Mouse (Mus musculus) embryo, embryonic 10 days (tissue): ENCODE results near the gene Gm36864.
A peak's percentile ranks its signal among the peaks of the same experiment; 100 is the strongest.

Experiments
- DNase-seq: peaks from one replicate; pipeline ENCODE4 v3.0.0-alpha.2; 2015; ENCODE audit warnings: low spot score

Gene Gm36864

DNA sequence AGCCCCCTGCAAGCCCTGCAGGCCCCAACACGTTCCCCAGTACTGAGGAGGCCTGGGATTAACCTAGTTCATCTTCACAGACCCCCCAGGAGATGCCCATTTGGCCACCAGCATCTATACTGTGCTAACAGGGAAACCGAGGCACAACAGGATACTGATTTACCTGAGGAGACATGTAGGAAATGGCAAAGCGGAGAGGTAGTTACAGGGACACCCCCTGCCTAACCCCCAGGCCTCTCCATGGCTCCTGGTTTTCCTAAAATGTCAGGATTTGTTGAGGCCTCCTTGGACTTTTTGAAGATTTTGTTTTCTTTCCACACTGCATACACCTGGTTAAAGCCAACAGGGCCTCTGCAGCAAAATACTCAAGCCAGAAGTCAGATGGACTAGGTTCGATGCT, 21.3 kb downstream of the Gm36864 start, which contains the start of gene Acp4:
Gene Acp4 (minus strand): TSS at position 101 of the 400 bp plus-strand sequence.
- DNase-seq, result no peak

DNA sequence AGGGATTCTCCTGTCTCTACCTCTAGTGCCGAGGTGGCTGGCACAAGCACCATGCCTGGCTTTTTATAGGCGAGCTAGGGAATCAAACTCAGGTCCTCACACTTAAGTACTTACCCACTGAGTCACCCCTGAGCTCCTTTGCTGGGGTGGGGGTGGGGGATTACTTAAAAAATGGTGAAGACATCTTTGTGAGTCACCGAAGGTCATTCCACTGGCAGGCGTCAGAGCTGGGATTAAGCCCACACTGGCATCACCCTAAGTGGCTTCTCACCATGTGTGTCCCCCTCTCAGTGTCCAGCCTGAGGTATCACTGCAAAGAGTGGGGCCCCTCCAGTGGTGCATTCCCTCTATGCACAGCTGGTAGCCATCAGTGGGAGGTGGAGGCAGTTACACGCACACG, 24.4 kb downstream of the Gm36864 start:
- no peak for DNase-seq

DNA sequence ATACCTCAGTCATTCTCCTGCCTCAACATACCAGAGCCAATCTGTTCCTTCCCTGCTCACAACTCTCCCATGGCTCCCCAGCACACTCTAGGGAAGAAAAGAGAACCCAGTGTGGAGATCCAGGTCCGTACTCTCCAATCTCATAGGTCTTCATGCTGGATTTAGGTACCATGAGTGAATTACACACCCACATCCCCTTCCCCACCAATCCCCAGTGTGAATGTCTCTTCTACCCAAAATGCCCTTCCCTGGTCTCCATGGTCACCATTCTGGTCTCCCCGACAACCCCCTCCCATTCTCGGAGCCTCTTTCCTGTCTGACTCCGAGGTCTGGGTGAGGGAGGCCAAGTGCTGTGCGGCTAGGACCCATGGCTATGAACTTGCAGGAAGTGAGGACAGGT, 25.2 kb downstream of the Gm36864 start, which contains the start of gene Gm15517:
Gene Gm15517 (plus strand): TSS at position 301 of the 400 bp plus-strand sequence.
- no peak for DNase-seq

DNA sequence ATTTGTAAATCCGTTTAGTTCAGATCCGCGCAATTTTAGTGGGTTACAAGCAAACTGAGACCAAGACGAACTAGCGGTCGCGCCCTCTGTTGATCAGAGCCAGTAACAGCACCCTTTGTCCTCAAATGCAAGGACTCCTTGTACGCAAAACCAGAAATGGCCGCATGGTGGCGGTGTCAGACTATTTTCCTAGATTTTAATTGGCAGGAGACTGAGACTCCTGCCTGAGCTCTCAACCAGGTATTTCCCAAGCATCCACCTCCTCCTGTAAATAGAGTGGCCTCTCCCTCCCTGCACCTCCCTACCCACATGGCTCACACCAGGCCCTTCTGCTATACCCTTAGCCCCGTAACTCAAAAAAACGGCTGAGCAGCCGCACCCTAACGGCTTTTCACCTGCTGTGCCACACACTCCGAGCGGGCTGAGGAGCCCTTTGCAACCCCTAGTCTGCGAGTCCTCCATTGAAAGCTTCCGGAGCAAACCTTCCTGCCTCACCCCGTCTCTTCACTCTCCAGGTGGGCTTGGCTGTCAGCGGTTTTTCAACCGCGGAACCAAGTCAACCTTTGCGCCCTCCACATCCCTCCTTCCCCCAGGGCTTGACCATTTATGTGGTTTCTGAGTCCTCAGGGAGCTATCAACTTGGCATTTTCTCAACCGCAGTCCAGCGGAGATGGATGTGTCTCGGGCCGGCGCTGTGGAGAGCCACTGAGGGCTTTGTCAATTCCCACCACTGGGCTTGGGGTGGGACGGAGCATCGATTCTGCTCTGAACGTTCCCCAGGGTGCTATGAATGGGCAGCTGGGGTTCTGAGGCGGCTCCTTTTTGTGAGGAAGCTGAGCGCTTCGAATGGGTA, 27.0 kb downstream of the Gm36864 start:
- peak; percentile 97 for DNase-seq

DNA sequence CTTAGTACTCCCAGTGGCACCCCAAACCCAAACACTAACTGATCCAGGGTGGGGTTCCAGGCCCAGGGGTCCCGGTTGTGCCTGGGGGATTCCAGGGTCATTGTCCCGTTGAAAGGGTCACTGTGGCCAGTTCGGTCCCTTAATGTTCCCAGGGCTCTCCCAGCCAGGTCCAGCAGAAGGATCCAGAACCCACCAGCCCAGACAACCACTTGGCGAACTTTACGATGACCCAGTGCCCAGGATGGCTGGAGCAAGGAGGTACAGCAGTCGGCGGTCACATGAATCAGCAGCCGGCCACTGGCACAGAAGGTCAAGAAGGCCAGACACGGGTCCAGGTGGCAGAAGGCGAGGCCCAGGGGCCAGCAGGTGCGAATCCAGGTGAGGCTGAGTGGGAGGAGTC, 32.1 kb downstream of the Gm36864 start:
- no peak for DNase-seq

DNA sequence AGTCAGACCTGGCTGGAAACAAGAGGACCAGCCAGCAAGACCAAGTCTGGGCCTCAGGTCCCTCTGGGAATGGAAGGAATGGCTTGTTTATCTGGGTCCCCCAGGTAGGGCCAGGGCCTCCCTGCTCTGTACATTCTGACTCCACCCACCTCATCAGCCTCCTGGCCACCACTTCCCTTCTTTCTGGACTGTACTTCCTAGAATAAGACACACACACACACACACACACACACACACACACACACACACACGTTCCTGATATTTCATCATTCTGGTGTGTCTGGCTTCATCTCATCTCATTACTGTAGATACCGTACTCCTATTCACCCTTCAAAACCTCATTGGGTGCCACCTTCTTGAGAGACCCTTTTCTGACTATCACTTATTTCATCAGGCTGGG, 33.4 kb downstream of the Gm36864 start:
- DNase-seq, result no peak

DNA sequence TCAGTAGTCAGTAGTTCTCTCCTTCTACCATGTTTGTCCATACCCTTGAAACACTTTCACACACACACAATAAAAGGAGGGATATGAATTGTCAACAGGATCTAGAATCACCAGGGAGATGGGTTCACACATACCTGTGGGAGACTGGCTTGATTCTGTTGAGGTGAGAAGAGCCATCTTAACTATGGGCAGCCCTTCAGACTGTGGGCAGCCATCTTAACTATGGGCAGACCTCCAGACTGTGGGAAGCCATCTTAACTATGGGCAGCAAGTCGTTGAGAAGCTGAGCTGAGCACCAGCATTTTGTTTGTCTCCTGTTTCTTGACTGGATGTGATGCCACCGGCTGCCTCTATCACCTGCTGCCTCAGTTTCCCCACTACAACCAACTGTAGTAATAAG, 35.3 kb downstream of the Gm36864 start:
- no peak for DNase-seq

DNA sequence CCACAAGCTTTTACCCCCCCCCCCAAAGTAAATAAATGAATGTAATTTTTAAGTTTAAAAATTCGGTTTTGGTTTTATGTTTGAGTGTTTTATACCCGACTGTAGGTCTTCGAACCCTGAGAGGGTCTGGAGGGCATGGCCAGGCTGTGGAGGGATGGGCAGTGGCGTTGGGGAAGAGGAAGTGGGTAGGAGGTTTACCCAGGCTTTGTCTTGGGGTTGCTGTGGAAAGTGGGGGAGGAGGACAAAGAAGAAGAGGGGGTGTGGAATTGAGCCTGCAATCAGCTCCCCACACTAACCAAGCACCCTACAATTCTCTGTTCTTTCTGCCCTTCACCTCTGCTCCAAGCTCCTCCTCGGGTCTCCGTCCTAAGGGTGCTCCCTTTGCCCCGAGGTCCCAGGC, 36.6 kb downstream of the Gm36864 start:
- no peak for DNase-seq

DNA sequence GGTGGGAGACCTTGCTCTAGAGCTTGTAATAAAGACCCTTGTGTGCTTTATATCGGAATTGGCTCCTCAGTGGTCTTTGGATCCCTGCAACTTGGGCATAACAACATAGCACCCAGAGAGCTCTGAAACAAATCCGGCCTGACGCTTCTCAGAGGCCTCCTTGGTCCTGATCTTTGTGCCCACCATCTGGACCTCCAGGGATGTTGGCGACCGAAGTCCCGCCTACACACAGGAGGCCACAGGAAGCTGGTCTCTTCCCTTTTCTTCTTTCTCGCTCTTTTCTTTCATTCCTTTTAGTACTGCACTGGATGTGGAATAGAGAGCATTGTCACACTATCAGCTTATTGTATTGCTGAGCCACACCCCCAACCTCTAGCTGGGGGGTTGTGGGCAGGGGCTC, 37.5 kb downstream of the Gm36864 start:
- DNase-seq, result no peak

DNA sequence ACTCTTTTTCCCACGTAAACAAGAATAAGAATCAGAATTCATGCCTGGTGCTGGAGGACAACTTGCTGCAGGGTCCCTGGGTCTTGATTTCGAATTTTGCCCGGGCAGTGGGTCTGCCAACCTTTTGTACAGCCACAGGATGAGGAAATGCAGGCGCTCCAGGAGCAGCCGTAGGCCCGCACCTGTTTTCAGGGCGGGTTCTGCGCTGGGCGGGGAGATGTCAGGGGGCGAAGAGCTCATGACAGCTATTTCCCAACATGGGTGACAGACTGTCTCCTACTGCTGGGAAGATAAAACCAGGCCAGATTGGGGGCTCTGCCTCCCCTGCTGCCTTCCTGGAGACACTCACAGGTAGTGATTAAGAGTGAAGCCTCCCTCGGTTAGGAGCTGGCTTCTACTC, 38.1 kb downstream of the Gm36864 start:
- DNase-seq, result no peak

DNA sequence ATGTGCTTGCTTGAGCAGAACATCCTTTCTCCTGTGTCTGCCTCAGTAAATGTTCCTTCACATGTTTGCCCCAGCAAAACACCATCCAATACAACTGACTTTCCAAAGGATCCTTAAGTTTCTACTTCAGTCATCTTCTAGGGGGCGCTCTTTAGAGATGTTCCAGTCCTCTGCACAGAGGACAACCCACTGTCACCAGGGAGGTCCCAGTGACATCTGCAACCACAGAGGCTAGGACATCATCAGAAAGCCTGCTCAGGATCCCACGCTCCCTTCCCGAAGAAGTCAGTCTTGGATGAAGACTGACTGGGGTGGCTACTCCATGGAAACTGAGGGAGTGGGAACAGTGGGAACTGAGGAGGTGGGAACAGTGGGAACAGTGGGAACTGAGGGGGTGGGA, 39.6 kb downstream of the Gm36864 start:
- DNase-seq, result no peak

DNA sequence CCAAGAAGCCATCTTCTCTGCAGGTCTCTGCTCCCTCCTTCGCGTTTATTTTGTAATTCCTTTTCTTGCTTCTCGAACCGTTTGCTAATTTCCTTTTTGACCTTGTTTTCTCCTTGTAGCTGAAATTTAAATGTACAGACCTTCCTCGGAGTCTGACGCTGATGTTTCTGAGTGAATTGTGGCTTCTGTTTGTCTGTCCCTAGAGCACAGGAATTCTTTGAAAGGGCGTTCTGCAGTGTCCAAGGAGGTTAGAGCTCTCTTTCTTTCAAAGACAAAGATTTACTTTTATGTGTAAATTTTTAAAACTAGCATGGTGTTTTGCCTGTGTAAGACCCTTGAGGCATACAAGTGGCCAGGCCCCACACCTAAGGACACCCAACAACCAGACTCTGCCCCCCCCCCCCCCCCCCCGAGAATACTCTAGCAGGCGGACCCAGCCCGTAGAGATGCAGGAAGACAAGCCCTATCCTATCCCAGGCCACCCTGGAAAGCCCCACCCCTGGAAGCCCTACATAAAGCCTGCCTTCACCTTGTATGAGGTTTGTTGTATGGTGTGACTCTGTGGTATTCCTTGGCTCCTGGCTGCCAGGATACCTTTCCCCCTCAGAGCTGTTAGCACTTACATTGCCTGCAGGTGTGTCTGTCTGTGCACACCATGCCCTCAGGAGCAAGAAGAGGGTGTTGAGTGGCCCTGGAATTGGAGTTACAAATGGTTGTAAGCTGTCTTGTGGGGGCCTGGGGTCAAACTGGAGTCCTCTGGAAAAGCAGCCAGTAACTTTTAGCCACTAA, 40.7 kb downstream of the Gm36864 start:
- DNase-seq, result no peak

DNA sequence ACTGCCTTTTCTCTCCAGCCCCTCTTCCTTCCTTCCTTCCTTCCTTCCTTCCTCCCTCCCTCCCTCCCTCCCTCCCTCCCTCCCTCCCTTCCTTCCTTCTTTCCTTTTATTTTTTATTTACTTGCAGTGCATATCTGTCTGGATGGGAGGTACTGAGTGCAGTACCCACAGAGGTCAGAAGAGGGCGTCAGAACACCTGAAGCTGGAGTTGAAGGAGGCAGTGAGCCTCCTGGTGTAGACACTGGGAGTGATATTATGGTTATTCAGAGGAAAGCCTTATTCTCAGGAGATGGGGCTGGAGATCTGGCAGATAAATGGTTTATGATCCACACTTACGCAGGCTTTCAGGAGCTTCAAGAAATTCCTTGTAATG, 41.3 kb downstream of the Gm36864 start:
- DNase-seq, result peak; percentile 42

DNA sequence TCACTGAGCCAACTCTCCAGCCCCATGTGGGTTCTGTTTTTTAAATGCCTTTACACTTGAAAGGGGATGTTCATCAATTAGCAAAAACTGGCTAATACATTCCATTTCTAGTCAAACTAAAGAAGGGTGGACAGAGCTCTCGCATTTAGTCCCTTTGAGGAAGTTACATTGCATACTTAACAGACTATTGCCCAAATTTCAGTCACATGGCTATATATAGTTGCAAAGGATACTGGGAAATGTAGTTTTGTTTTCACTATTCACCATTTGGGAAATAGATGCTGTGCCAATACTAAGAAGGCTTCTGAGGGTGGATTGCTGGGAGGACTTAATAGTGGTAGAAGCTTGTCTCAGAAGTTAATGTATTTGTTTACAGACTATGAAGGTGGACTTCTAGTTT, 45.0 kb downstream of the Gm36864 start:
- no peak for DNase-seq

DNA sequence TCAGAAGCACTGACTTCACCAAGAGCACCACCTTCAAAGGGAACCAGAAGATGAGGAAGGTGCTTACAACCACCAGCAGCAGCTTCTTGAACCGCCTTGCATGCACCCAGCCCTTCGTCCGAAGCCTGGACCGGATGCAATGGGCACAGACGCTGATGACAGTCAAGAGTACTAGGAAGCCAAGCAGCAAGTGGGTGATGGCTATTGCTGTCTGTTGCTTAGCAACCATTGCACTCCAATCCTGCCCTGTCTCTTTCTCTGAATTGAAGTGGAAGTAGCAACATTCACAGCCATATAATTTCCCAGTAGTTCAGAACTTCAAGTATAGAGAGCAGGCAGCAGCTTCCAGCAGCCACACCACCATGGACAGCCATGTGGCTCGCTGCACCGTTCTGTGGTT, 45.6 kb downstream of the Gm36864 start:
- DNase-seq, result no peak

DNA sequence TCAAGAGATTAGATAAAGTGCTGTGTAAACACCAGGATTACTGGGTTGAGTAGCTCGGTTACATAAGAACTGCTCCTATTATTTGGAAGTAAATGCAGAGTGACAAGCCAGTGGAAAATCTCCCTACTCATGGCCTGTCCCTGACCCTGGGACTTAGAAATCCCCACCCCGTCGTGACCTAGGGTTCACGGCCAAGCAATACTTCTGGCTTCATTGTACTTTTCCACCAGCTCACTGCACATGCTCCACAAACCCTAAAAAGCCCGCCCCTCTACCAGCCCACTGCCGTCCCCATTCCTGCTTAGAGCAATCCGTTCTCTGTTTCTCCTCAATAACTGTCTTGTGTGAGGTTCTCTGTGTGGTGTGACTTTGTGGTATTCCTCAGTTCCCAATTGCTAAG, 51.8 kb downstream of the Gm36864 start:
- no peak for DNase-seq

DNA sequence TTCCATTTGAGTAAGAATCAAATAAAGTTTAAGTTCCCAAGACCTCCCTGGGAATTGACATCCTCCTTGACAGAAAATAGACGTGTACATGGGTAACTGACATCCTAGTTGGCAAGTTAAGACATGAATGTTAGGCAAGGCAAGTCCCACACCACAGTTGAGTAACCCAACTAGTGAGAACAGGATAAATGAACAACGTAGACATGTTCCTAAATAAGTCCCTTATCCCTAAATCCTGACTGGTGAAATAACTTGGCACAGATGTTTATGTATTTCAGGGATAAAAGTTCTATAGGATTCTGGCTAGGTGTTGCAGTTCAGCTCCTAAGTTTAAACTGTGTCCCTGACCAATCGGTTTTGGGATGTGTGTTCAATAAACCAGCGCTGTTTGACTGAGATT, 55.0 kb downstream of the Gm36864 start:
- no peak for DNase-seq

DNA sequence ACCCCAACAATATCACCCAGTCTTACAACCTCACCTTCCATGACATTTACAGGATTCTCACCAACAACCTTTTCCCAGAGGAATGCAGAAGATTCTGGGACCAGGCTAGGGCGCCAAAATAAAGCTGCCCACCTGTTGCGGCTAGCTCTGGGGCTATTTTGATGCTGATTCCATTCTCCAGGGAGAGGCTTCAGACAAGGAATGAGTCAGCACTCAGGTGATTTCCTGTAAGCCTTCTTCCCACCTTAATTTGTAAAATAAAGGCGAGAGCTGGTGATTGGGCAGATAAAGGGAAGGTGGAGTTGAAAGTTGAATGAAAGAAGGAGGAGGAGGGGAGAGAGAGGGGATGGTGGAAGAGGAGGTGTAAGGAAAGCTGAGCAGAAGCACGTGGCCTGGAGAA, 55.4 kb downstream of the Gm36864 start:
- DNase-seq, result no peak
